ENCODE assay signal across 8 mouse cellular contexts in genomic region chr5:45278571-45278970, GRCm38 (mm10).
DNase-seq lines count a peak whose midpoint lies in the region; ATAC-seq lines count a peak whose summit lies in the region.

No protein-coding gene starts in this region.

- peak; percentile 90 for DNase-seq in adrenal gland, postnatal 14 days
- peak; percentile 95 for DNase-seq in embryo, embryonic 10.5 days (ENCODE audit: low spot score)
- DNase-seq in gastrocnemius, postnatal 25 days, result peak; percentile 45
- DNase-seq in intestine, embryonic 14.5 days (ENCODE audit: low spot score), result peak; percentile 91
- DNase-seq in left cerebral cortex, adult 8-10 months (ENCODE audit: low spot score in 2 of 2), result peak; percentile 70 to 78
- DNase-seq in right cerebral cortex, postnatal 36 days (ENCODE audit: low spot score in 2 of 2), result peak; percentile 66 to 75
- DNase-seq in thymus, postnatal 0 days (ENCODE audit: low spot score), result no peak

- H3K9ac ChIP-seq in intestine, embryonic 14.5 days (ENCODE audit: low read length), result no peak overlapping the region

- peak; percentile 75 for ATAC-seq in intestine, embryonic 14.5 days (replicated peaks; ENCODE audit: low FRiP score, low TSS enrichment, low read depth)
- peak; percentile 97 for ATAC-seq in megakaryocyte progenitor cell, adult 5-6 weeks (replicated peaks; ENCODE audit: poor library complexity)

- 1% methylated on average over 9 of the region's 9 CpGs for WGBS in intestine, embryonic 14.5 days

- peak overlapping the region; percentile 31 for H3K4me3 ChIP-seq in intestine, embryonic 14.5 days (ENCODE audit: low read depth, low read length)

- no peaks in the 10 kb centered on the region for H3K9me3 ChIP-seq in intestine, embryonic 14.5 days (ENCODE audit: control insufficient read depth, low read length)

- no peaks in the 10 kb centered on the region for H3K27me3 ChIP-seq in intestine, embryonic 14.5 days (replicated peaks; ENCODE audit: control insufficient read depth, insufficient read depth, low read length)

- peak overlapping the region; percentile 62 for H3K4me2 ChIP-seq in intestine, embryonic 14.5 days (ENCODE audit: low read length)

- peaks cover 11% of the 10 kb centered on the region; the same call in 1 of the 2 replicates for H3K4me1 ChIP-seq in intestine, embryonic 14.5 days (replicated peaks; ENCODE audit: control insufficient read depth, insufficient read depth, low read length)

- H3K36me3 ChIP-seq in intestine, embryonic 14.5 days (ENCODE audit: control insufficient read depth, insufficient read depth, low read length), result no peaks in the 10 kb centered on the region

- H3K27ac ChIP-seq in intestine, embryonic 14.5 days (ENCODE audit: low read depth), result no peak overlapping the region
